Mouse (Mus musculus): ENCODE data around the gene Prkce.

The Prkce gene

GRCm38 (mm10) chr17:86494895-86495294 is 327.3 kb downstream of the Prkce start:
- DNase-seq, result no peak

GRCm38 (mm10) chr17:86496123-86496771 is 328.7 kb downstream of the Prkce start:
- peak; percentile 78 for DNase-seq

GRCm38 (mm10) chr17:86497302-86497701 is 329.7 kb downstream of the Prkce start:
- DNase-seq, result no peak

- peak; percentile 82 for DNase-seq
These were observed 331.9 kb downstream of the Prkce start for GRCm38 (mm10) chr17:86499359-86500045.

GRCm38 (mm10) chr17:86501393-86501792 is 333.8 kb downstream of the Prkce start:
- no peak for DNase-seq

GRCm38 (mm10) chr17:86503208-86503897 is 335.8 kb downstream of the Prkce start:
- no peak for DNase-seq

GRCm38 (mm10) chr17:86505183-86505631 is 337.6 kb downstream of the Prkce start, which contains the start of gene Gm10309:
Gm10309 (minus strand) TSS chr17:86505232.
- DNase-seq, result peak; percentile 38

GRCm38 (mm10) chr17:86506881-86507280 is 339.3 kb downstream of the Prkce start:
- DNase-seq, result no peak

- DNase-seq, result peak; percentile 78
These were observed 340.0 kb downstream of the Prkce start for GRCm38 (mm10) chr17:86507342-86508211.

- no peak for DNase-seq
These were observed 340.6 kb downstream of the Prkce start for GRCm38 (mm10) chr17:86508212-86508490.

- peak; percentile 39 for DNase-seq
These were observed 342.3 kb downstream of the Prkce start for GRCm38 (mm10) chr17:86509871-86510270.

GRCm38 (mm10) chr17:86514974-86515620 is 347.5 kb downstream of the Prkce start:
- no peak for DNase-seq

GRCm38 (mm10) chr17:86516630-86517029 is 349.0 kb downstream of the Prkce start:
- DNase-seq, result no peak

- no peak for DNase-seq
These were observed 351.0 kb downstream of the Prkce start for GRCm38 (mm10) chr17:86518604-86519003.

GRCm38 (mm10) chr17:86521252-86521651 is 353.7 kb downstream of the Prkce start:
- DNase-seq, result no peak

GRCm38 (mm10) chr17:86522649-86523048 is 355.1 kb downstream of the Prkce start:
- no peak for DNase-seq

- no peak for DNase-seq
These were observed 355.8 kb downstream of the Prkce start for GRCm38 (mm10) chr17:86523374-86523773.

GRCm38 (mm10) chr17:86523843-86524242 is 356.3 kb downstream of the Prkce start:
- DNase-seq, result no peak

- DNase-seq, result no peak
These were observed 357.5 kb downstream of the Prkce start for GRCm38 (mm10) chr17:86525075-86525474.

GRCm38 (mm10) chr17:86526016-86526415 is 358.4 kb downstream of the Prkce start:
- no peak for DNase-seq

- no peak for DNase-seq
These were observed 359.7 kb downstream of the Prkce start for GRCm38 (mm10) chr17:86527298-86527697.

GRCm38 (mm10) chr17:86529003-86529402 is 361.4 kb downstream of the Prkce start:
- DNase-seq, result no peak

All from kidney, postnatal 14 days (tissue).